ENCODE assay signal across 16 mouse cellular contexts in genomic region chr1:42628800-42629199, GRCm38 (mm10).
A peak's percentile ranks its signal among the peaks of the same experiment; 100 is the strongest.
DNase-seq lines count a peak whose midpoint lies in the region; ATAC-seq lines count a peak whose summit lies in the region.
"Had no signal": no experiment of that assay in that cellular context is flagged by ENCODE, and none has a peak within 500 bp of the region (broad histone marks: within the 10 kb centered on the region; RNA-seq: fewer than 3 reads in every experiment).

No protein-coding gene starts in this region.

- no peak overlapping the region for H3K4me2 ChIP-seq in forebrain, embryonic 11.5 days (ENCODE audit: low read depth, low read length, severe bottlenecking)
- no peak overlapping the region for H3K4me2 ChIP-seq in forebrain, embryonic 15.5 days (replicated peaks)
- no peak overlapping the region for H3K4me2 ChIP-seq in hindbrain, embryonic 15.5 days
- no peak overlapping the region for H3K4me2 ChIP-seq in neural tube, embryonic 11.5 days (ENCODE audit: low read depth)

- no peaks in the 10 kb centered on the region for H3K27me3 ChIP-seq in forebrain, embryonic 11.5 days (ENCODE audit: control insufficient read depth, insufficient read depth, low read length)
- H3K27me3 ChIP-seq in forebrain, embryonic 15.5 days = no peaks in the 10 kb centered on the region
- H3K27me3 ChIP-seq in hindbrain, embryonic 15.5 days = no peaks in the 10 kb centered on the region
- no peaks in the 10 kb centered on the region for H3K27me3 ChIP-seq in neural tube, embryonic 11.5 days (ENCODE audit: control insufficient read depth, insufficient read depth, low read length)
- H3K27me3 ChIP-seq: limb, embryonic 13.5 days had no signal

- H3K4me1 ChIP-seq in forebrain, embryonic 11.5 days (replicated peaks; ENCODE audit: control insufficient read depth, insufficient read depth, low read length) = peaks cover 9% of the 10 kb centered on the region
- peaks cover 21% of the 10 kb centered on the region for H3K4me1 ChIP-seq in forebrain, embryonic 15.5 days
- peaks cover 24% of the 10 kb centered on the region for H3K4me1 ChIP-seq in hindbrain, embryonic 15.5 days (replicated peaks)
- peaks cover 22% of the 10 kb centered on the region for H3K4me1 ChIP-seq in neural tube, embryonic 11.5 days (ENCODE audit: control insufficient read depth, insufficient read depth, low read length)

- H3K9me3 ChIP-seq in forebrain, embryonic 11.5 days (ENCODE audit: control insufficient read depth, low read length) = no peaks in the 10 kb centered on the region
- H3K9me3 ChIP-seq in forebrain, embryonic 15.5 days = no peaks in the 10 kb centered on the region
- H3K9me3 ChIP-seq in hindbrain, embryonic 15.5 days = no peaks in the 10 kb centered on the region
- no peaks in the 10 kb centered on the region for H3K9me3 ChIP-seq in neural tube, embryonic 11.5 days (ENCODE audit: control insufficient read depth, low read length)
- H3K9me3 ChIP-seq: heart, embryonic 10.5 days; limb, embryonic 13.5 days had no signal

- no peak overlapping the region for H3K9ac ChIP-seq in forebrain, embryonic 11.5 days (ENCODE audit: low read length)
- no peak overlapping the region for H3K9ac ChIP-seq in forebrain, embryonic 15.5 days (replicated peaks)
- H3K9ac ChIP-seq in hindbrain, embryonic 15.5 days = no peak overlapping the region
- no peak overlapping the region for H3K9ac ChIP-seq in neural tube, embryonic 11.5 days (ENCODE audit: low read length)
- H3K9ac ChIP-seq: limb, embryonic 13.5 days; liver, postnatal 0 days had no signal

- H3K27ac ChIP-seq in forebrain, embryonic 11.5 days (ENCODE audit: low read depth, low read length) = no peak overlapping the region
- no peak overlapping the region for H3K27ac ChIP-seq in forebrain, embryonic 15.5 days (replicated peaks)
- peak overlapping the region; percentile 50 for H3K27ac ChIP-seq in hindbrain, embryonic 15.5 days (replicated peaks)
- peak overlapping the region; percentile 21; the same call in 1 of the 2 replicates for H3K27ac ChIP-seq in neural tube, embryonic 11.5 days (ENCODE audit: low read depth, low read length)
- H3K27ac ChIP-seq: heart, embryonic 10.5 days had no signal

- 6% methylated on average over 12 of the region's 12 CpGs for WGBS in forebrain, embryonic 11.5 days
- WGBS in forebrain, embryonic 15.5 days = 13% methylated on average over 12 of the region's 12 CpGs
- 19% methylated on average over 12 of the region's 12 CpGs for WGBS in hindbrain, embryonic 15.5 days
- WGBS in neural tube, embryonic 11.5 days = 17% methylated on average over 12 of the region's 12 CpGs

- no peaks in the 10 kb centered on the region for H3K36me3 ChIP-seq in forebrain, embryonic 11.5 days (ENCODE audit: control insufficient read depth, insufficient read depth, low read length)
- no peaks in the 10 kb centered on the region for H3K36me3 ChIP-seq in forebrain, embryonic 15.5 days
- no peaks in the 10 kb centered on the region for H3K36me3 ChIP-seq in hindbrain, embryonic 15.5 days
- no peaks in the 10 kb centered on the region for H3K36me3 ChIP-seq in neural tube, embryonic 11.5 days (ENCODE audit: control insufficient read depth, insufficient read depth, low read length)
- H3K36me3 ChIP-seq: heart, embryonic 10.5 days; limb, embryonic 13.5 days had no signal

- peak; percentile 58 for ATAC-seq in forebrain, embryonic 11.5 days (replicated peaks; ENCODE audit: low FRiP score)
- ATAC-seq in forebrain, embryonic 15.5 days (replicated peaks) = no peak
- ATAC-seq in hindbrain, embryonic 15.5 days (ENCODE audit: low FRiP score, low read depth) = peak; percentile 59; the same call in 1 of the 2 replicates
- ATAC-seq in neural tube, embryonic 11.5 days (ENCODE audit: insufficient read depth, low FRiP score, low TSS enrichment) = peak; percentile 81
- ATAC-seq: liver, postnatal 0 days had no signal

- no peak overlapping the region for H3K4me3 ChIP-seq in forebrain, embryonic 11.5 days (ENCODE audit: low read depth, low read length)
- H3K4me3 ChIP-seq in forebrain, embryonic 15.5 days = no peak overlapping the region
- no peak overlapping the region for H3K4me3 ChIP-seq in hindbrain, embryonic 15.5 days
- H3K4me3 ChIP-seq in neural tube, embryonic 11.5 days (ENCODE audit: low read depth, low read length) = no peak overlapping the region
- H3K4me3 ChIP-seq: erythroblast, embryonic 14.5 days; heart, embryonic 10.5 days; limb, embryonic 13.5 days had no signal

- DNase-seq in forebrain, embryonic 11.5 days (ENCODE audit: low spot score) = peak; percentile 56
- DNase-seq in embryo, embryonic 11.5 days (ENCODE audit: low read depth, low spot score) = peak; percentile 23
- peak; percentile 82 for DNase-seq in neural tube, embryonic 11.5 days (ENCODE audit: low spot score)
- DNase-seq in heart, adult 11 months = no peak
- no peak for DNase-seq in B cell, adult 2 months
- no peak for DNase-seq in urinary bladder, postnatal 14 days (ENCODE audit: low spot score)
- DNase-seq: adrenal gland, postnatal 14 days; cerebellum, postnatal 25 days; gastrocnemius, postnatal 10 days; heart, postnatal 36 days; liver, postnatal 0 days had no signal

Comparison
In these comparisons a context has a peak if more than half of its experiments do, and no peak if none do; other contexts are left out.
1. DNase-seq: peak in forebrain, embryonic 11.5 days (single experiment), embryo, embryonic 11.5 days (single experiment) and neural tube, embryonic 11.5 days (single experiment); none in heart, adult 11 months (single experiment), B cell, adult 2 months (0 of 2) and urinary bladder, postnatal 14 days (single experiment).
2. H3K27ac ChIP-seq: peak in hindbrain, embryonic 15.5 days (single experiment) and neural tube, embryonic 11.5 days (single experiment); none in forebrain, embryonic 11.5 days (single experiment) and forebrain, embryonic 15.5 days (single experiment).